Mouse (Mus musculus) cerebellum, postnatal 14 days (tissue): ENCODE measurements at regions not wholly inside any gene's neighbourhood (a gene's known extent, or its start where the extent isn't known, plus 50 kb on each side); places are given as distances from the start of the nearest gene placed in this dataset.

ENCODE experiments used
- DNase-seq, 2 experiments: peaks; one replicate each; pipeline ENCODE4 v3.0.0; 2021; ENCODE audit warnings: mixed read lengths in 2 of 2

DNA sequence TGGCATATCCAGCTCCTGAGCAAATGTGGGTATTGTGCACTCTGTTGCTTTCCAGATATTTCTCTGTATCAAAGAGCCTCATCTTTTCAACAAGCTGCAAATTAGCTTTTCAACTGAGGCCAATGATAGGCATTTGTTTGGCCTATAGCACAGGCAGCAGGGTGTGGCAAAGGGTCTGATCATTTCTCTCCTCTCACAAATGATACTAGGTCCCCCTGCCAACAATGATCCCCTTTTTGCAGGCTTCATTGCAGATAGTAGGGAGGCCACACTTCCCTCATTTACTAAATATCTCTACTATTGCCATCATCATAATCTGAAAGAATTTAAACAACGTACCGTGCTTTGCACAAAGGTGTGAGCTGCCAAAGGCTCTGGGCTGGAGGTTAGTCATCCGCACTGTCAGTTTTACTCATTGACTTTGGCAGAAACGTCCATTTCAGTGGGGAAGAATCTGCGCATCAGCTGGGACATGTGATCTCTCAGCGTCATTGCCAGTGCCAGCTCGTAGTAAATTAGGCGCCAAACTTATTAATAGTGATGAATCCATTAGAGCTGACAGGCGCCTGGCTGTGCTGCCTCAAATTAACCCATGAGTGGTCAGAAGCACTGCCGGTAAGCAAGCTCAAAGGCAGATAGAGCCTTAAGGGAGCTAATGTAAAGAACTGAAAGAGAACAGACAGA, 147.4 kb upstream of the Foxq1 start:
- peak; percentile 73 to 77 for DNase-seq

DNA sequence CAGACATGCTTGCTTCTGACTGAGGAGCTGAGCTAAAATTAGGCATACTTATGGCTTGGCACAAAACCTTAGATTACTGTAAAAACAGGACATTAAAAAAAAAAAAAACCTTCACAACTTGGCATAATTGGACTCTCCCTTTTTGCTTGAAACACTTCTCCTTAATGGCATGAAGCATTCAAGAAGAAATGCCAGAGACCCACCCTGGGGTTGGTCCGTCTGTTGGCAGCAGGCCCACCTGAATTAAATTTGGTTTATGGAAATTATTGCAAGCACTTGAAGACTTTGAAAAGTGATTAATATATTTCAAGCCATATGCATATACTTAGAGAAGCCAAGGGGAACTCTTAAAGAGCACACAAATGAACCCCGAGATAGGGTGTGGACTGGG, 146.8 kb upstream of the Foxq1 start:
- peak; percentile 15 to 28 for DNase-seq

DNA sequence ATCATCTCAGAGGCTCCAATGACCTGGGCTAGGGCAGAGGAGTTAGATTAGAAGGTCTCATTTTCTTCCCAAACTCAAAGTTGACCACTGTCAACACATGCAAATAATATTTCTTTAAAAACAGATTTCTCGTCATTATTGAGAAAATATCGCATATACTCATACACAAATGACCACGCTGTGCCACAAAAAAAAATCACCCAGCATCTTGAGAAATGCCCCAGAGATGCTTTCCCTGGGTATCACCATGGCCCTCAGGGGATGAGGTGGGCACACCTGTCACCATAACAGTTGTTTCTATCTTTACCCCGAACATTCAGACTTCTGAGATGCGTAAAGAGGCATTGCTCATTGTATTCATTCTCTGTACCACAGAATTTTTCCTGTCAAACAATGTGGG, 134.4 kb upstream of the Foxq1 start:
- no peak for DNase-seq

GRCm38 (mm10) chr13:31423599-31423998, 132.3 kb upstream of the Foxq1 start:
- DNase-seq = no peak

- DNase-seq = no peak
Measured at GRCm38 (mm10) chr13:31425825-31426500, 130.0 kb upstream of the Foxq1 start.

- DNase-seq = no peak
Measured at GRCm38 (mm10) chr13:31436434-31436833, 119.5 kb upstream of the Foxq1 start.

- DNase-seq = peak; percentile 70 to 75
Measured at GRCm38 (mm10) chr13:31439761-31440627, 115.9 kb upstream of the Foxq1 start.

- DNase-seq = peak; percentile 10 to 17
Measured at GRCm38 (mm10) chr13:31458883-31459282, 97.1 kb upstream of the Foxq1 start.

DNA sequence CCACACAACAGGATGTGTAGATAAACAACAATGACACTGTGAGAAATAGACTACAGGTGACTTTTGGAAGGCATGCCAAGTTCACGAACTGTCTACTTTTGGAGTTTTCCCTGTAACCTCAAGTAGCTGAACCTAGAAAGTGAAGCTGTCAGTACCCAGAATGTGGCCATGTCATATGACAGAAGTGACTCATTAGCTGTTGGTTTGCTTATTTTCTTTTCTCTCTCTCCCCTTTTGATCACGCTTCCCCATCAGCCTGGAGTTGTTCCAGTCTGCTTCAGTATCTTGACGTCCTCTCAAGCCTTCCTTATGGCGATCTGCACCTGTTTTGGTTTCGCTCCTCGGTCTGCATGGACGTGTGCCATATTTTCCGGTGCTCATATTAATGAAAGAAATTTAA, 90.8 kb upstream of the Foxq1 start:
- DNase-seq = peak in 1 of 2 experiments; percentile 7

DNA sequence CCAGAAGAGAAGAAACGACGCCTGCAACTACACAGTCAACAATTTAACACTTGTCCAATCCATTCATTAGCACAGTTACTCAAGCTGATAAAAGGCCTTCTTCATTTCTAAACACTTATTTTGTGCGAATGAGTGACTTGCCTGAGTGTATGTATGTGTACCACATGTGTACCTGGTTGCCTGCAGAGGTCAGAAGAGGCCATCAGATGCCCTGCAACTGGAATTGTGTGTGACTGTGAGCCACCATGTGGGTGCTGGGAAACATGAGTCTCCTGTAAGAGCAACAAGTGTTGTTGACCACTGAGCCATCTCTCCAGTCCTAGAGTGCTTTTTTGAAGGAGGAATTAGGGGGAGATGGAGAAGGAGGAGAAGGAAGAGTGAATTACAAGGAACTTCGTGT, 90.2 kb upstream of the Foxq1 start:
- DNase-seq = no peak

GRCm38 (mm10) chr13:31468131-31468530, 87.8 kb upstream of the Foxq1 start:
- DNase-seq = no peak

DNA sequence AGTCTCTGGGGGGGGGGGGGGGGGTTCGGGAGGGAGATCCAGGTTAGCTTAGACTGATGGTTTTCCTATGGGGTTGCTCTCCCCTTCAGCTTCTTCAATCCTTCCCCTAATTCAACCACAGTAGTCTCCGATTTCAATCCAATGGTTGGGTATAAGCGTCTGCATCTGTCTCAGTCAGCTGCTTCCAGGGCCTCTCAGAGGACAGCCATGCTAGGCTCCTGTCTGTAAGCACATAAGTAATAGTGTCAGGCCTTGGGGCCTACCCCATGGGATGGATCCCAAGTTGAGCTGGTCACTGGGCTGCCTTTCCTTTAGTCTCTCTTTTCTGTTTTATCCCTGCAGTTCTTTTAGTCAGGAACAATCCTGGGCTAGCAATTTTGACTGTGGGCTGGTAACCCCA, 87.0 kb upstream of the Foxq1 start:
- DNase-seq = no peak

GRCm38 (mm10) chr13:31472366-31472765, 83.6 kb upstream of the Foxq1 start:
- peak; percentile 21 to 33 for DNase-seq

GRCm38 (mm10) chr13:31472804-31473203, 83.1 kb upstream of the Foxq1 start:
- DNase-seq = no peak

DNA sequence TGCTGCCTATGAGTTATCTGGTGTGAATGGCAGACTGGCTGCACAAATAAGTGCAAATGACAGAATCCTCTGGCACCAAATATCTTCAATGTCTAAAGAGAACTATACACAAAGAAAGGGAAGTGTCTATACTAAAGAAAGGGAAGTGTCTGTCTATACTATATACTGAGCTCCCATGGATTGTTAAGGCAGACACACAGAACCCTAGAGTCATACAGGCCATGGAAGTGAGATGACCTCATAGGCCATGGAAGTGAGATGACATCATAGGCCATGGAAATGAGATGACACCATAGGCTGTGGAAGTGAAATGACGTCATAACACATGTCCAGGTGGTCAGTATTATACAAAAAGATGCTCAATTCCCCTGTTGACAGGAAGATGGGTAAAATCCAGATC, 82.7 kb upstream of the Foxq1 start:
- DNase-seq = no peak

- peak; percentile 78 to 80 for DNase-seq
Measured at GRCm38 (mm10) chr13:31475845-31476244, 80.1 kb upstream of the Foxq1 start.

- DNase-seq = no peak
Measured at GRCm38 (mm10) chr13:31477171-31477867, 78.6 kb upstream of the Foxq1 start.

GRCm38 (mm10) chr13:31481105-31481844, 74.7 kb upstream of the Foxq1 start:
- DNase-seq = no peak

- DNase-seq = no peak
Measured at GRCm38 (mm10) chr13:31486373-31486772, 69.6 kb upstream of the Foxq1 start.

DNA sequence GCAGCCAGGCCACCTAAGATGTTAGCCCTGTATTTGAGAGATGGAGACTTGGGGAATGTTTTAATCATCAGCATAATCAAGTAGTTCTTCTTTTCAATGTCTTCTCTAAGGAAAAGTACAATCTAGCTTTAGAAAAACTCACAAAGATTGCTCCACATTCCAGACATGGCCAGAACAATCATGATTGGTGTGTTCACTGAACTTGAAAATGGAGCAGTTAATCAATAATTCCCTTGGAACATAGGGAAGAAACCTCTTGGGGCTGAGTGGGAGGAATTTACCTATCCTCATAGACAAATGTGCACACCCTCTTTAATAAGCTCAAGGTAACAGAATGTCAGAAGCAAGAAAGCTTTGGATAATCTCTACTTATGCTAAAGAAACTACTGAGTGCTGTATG, 67.7 kb upstream of the Foxq1 start:
- no peak for DNase-seq

DNA sequence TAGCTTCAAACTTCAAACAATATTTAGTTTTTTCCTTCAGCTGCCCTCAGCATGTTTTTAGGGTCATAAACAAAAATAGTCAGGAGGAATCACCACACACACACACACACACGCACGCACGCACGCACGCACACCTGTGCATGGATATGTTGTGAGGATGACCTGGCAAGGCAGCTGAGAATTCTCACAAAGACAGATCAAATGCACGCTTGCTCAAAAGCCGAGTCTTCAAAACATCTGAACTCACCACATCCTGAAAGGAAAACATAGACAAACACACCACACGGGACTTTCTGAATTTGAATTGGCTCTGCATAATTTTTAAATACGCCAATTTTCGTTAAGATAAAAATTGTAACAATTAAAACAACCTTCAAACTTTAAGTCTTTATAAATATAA, 52.7 kb upstream of the Foxq1 start:
- DNase-seq = no peak

- no peak for DNase-seq
Measured at GRCm38 (mm10) chr13:31503832-31504231, 52.1 kb upstream of the Foxq1 start.
